Mouse (Mus musculus) kidney, adult 2 months (tissue): ENCODE results near the gene G6pc. TPM values are rescaled to one million over a fixed set of nuclear protein-coding genes. Genes with fewer than 3 reads are reported as not detected.

Experiments
- DNase-seq: peaks from one replicate; pipeline ENCODE4 v3.0.0; 2021
- H3K27ac ChIP-seq: fragments of 200-500 bp; 2 replicates; pipeline ENCODE4 v1.5.1; 2012; ENCODE audit warnings: low read depth, low read length, control low read depth, inconsistent platforms; ENCODE audit not compliant: insufficient read depth
- H3K27me3 ChIP-seq: fragments of 200-500 bp; replicated peaks from 2 replicates; pipeline ENCODE4 v1.6.1; 2012; ENCODE audit warnings: mild to moderate bottlenecking, moderate library complexity, low read length, inconsistent platforms; ENCODE audit not compliant: control insufficient read depth, insufficient read depth
- H3K36me3 ChIP-seq: fragments of 200-500 bp; 2 replicates; pipeline ENCODE4 v1.6.1; 2012; ENCODE audit warnings: mild to moderate bottlenecking, moderate library complexity, low read length, inconsistent platforms; ENCODE audit not compliant: control insufficient read depth, insufficient read depth
- H3K4me1 ChIP-seq: fragments of 200-500 bp; 2 replicates; pipeline ENCODE4 v1.6.1; 2011; ENCODE audit warnings: low read length; ENCODE audit not compliant: control insufficient read depth, insufficient read depth
- H3K4me3 ChIP-seq: fragments of 200-500 bp; 2 replicates; pipeline ENCODE4 v1.5.1; 2011; ENCODE audit warnings: mild to moderate bottlenecking, low read depth, low read length, control low read depth; ENCODE audit not compliant: insufficient read depth
- CTCF ChIP-seq: fragments of 200-500 bp; conservative IDR thresholded peaks from 2 replicates; pipeline ENCODE4 v1.5.1; 2011; ENCODE audit warnings: low read depth, mild to moderate bottlenecking, control low read depth, low read length, moderate library complexity, mixed read lengths; ENCODE audit not compliant: insufficient read depth, insufficient read length
- POLR2A ChIP-seq: fragments of 200-500 bp; IDR thresholded peaks from one replicate; pipeline ENCODE4 v1.6.1; 2011; ENCODE audit warnings: low read depth, low read length, control low read depth
- WGBS: fragments of 180-500 bp; shearing (Covaris S2); methylation state at CpG from one replicate; pipeline ENCODE4 v1.1.7; 2018; 5-methylcytosine and 5-hydroxymethylcytosine counted together
- polyA plus RNA-seq: library from polyadenylated mRNA; depleted of rRNA; stranded (reverse); fragments of >200 nt; gene quantifications from 2 replicates; pipeline ENCODE4 v1.2.3, GENCODE M21; 2012

The G6pc gene
- polyA plus RNA-seq, 1 experiment = 349 TPM

- H3K4me3 ChIP-seq = no peak overlapping the region
- H3K27ac ChIP-seq = no peak overlapping the region
- peaks cover 7% of the 10 kb centered on the region for H3K4me1 ChIP-seq
- H3K27me3 ChIP-seq = no peaks in the 10 kb centered on the region
- 81% methylated on average over 10 of the region's 10 CpGs for WGBS
- DNase-seq = no peak
- no peak for TF ChIP-seq POLR2A
- 0 out of 2 replicates have a peak, but pooled peaks have one; percentile 16 for TF ChIP-seq CTCF
- no peaks in the 10 kb centered on the region for H3K36me3 ChIP-seq
These were observed 20.1 kb upstream of the G6pc start for GRCm38 (mm10) chr11:101347083-101347775.

GRCm38 (mm10) chr11:101348774-101349173, 18.6 kb upstream of the G6pc start:
- Histone ChIP-seq H3K4me1 (peaks cover 12% of the 10 kb centered on the region), H3K27ac (no peak overlapping the region), H3K4me3 (no peak overlapping the region), H3K36me3 (no peaks in the 10 kb centered on the region), H3K27me3 (no peaks in the 10 kb centered on the region)
- TF ChIP-seq POLR2A = no peak
- DNase-seq = no peak
- WGBS = 69% methylated on average over 7 of the region's 7 CpGs

- DNase-seq = no peak
- Histone ChIP-seq H3K4me3 (no peak overlapping the region), H3K36me3 (no peaks in the 10 kb centered on the region), H3K27me3 (no peaks in the 10 kb centered on the region), H3K4me1 (peaks cover 17% of the 10 kb centered on the region), H3K27ac (no peak overlapping the region)
- 84% methylated on average over 3 of the region's 3 CpGs for WGBS
- no peak for TF ChIP-seq POLR2A
- TF ChIP-seq CTCF = no peak
These were observed 18.1 kb upstream of the G6pc start for GRCm38 (mm10) chr11:101349216-101349615.

- peak overlapping the region; percentile 76 for H3K27ac ChIP-seq
- peaks cover 28% of the 10 kb centered on the region for H3K4me1 ChIP-seq
- no peaks in the 10 kb centered on the region for H3K27me3 ChIP-seq
- DNase-seq = no peak
- 48% methylated on average over 11 of the region's 11 CpGs for whole genome bisulfite sequencing
- no peak overlapping the region for H3K4me3 ChIP-seq
- no peak for TF ChIP-seq CTCF
- no peaks in the 10 kb centered on the region for H3K36me3 ChIP-seq
These were observed 16.2 kb upstream of the G6pc start for GRCm38 (mm10) chr11:101351100-101351720.

GRCm38 (mm10) chr11:101351721-101352111, 15.6 kb upstream of the G6pc start:
- TF ChIP-seq CTCF = no peak
- TF ChIP-seq POLR2A = no peak
- 35% methylated on average over 3 of the region's 3 CpGs for WGBS
- Histone ChIP-seq H3K4me1 (peaks cover 28% of the 10 kb centered on the region), H3K4me3 (no peak overlapping the region), H3K27ac (peak overlapping the region; percentile 76), H3K27me3 (no peaks in the 10 kb centered on the region), H3K36me3 (no peaks in the 10 kb centered on the region)
- peak; percentile 69 for DNase-seq

- Histone ChIP-seq H3K27me3 (no peaks in the 10 kb centered on the region), H3K4me3 (peak overlapping the region; percentile 25), H3K36me3 (no peaks in the 10 kb centered on the region), H3K27ac (peak overlapping the region; percentile 95), H3K4me1 (peaks cover 30% of the 10 kb centered on the region)
- TF ChIP-seq CTCF = no peak
- no peak for TF ChIP-seq POLR2A
- 40% methylated on average over 12 of the region's 12 CpGs for WGBS
- DNase-seq = peak; percentile 89
These were observed 13.9 kb upstream of the G6pc start for GRCm38 (mm10) chr11:101353436-101353835.

GRCm38 (mm10) chr11:101354438-101355010, 12.8 kb upstream of the G6pc start:
- Histone ChIP-seq H3K36me3 (no peaks in the 10 kb centered on the region), H3K4me3 (no peak overlapping the region), H3K27ac (peak overlapping the region; percentile 95), H3K4me1 (peaks cover 30% of the 10 kb centered on the region), H3K27me3 (no peaks in the 10 kb centered on the region)
- peak; percentile 47 for DNase-seq
- WGBS = 58% methylated on average over 5 of the region's 5 CpGs
- TF ChIP-seq POLR2A = no peak
- 0 out of 2 replicates have a peak, but pooled peaks have one; percentile 3 for TF ChIP-seq CTCF
